Mouse (Mus musculus): ENCODE results near the gene Mrgprb4. TPM values are rescaled to one million over a fixed set of nuclear protein-coding genes. Genes with fewer than 3 reads are reported as not detected.

Gene Mrgprb4
- total RNA-seq (2023): not detected

DNA sequence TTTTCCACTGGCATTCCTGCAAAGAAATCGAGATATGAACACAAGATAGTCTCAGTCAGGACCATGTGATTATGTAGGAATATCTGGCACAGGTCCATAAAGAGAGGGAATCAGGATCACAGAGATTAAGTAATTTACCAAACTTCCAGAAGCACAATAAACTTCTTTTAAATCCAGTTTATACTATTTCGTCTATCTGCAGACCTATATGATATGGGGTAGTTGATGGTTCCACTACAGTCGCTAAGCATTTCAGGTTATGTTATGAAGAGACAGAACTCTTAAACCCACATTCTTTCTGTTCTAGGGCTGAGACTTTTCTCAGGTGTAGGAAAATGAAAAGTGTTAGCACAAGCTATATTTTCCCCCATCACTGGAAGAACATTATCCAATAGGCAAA, at the start of gene Mrgprb4:
TSS of gene Mrgprb4 (minus strand) at position 101 of the 400 bp plus-strand sequence.

GRCm38 (mm10) chr7:48168919-48169318, 30.2 kb downstream of the Mrgprb4 start, which contains the start of gene Mrgprb5:
Gene Mrgprb5, minus strand, starts transcription at chr7:48169019.

Other genes with a start within 250 kb of the Mrgprb4 start
- not detected for gene Mrgpra4, start 217.2 kb downstream of the Mrgprb4 start, total RNA-seq (2023)
- not detected for gene Mrgprx1, start 171.7 kb downstream of the Mrgprb4 start, total RNA-seq (2023)
- not detected for gene Mrgprb5, start 30.3 kb downstream of the Mrgprb4 start, total RNA-seq (2023)
- gene Mrgprb8, start 189.2 kb upstream of the Mrgprb4 start, total RNA-seq (2023): not detected

Measured in neutrophil, adult 59 days (primary cell).